Mouse (Mus musculus) forebrain, postnatal 0 days (tissue): ENCODE measurements around the gene Vps8. TPM values are rescaled to one million over a fixed set of nuclear protein-coding genes. Genes with fewer than 3 reads are reported as not detected.

Experiments
- ATAC-seq: fragments of 200-750 bp; cut with Nextera tagmentation; 2 replicates; pipeline ENCODE4 v1.8.0; 2017; ENCODE audit warnings: mild to moderate bottlenecking, moderate library complexity
- DNase-seq: peaks from one replicate; pipeline ENCODE4 v3.0.0-alpha.2; 2015
- H3K27ac ChIP-seq: fragments of 300-500 bp; sonication (generic); 2 replicates; pipeline ENCODE4 v1.5.1; 2014; ENCODE audit warnings: low read depth, mild to moderate bottlenecking, antibody characterized with exemption, low read length, moderate library complexity, mixed read lengths
- H3K27me3 ChIP-seq: fragments of 300-500 bp; sonication (generic); 2 replicates; pipeline ENCODE4 v1.6.1; 2014; ENCODE audit warnings: mild to moderate bottlenecking, low read length, mixed read lengths; ENCODE audit not compliant: insufficient read depth
- H3K36me3 ChIP-seq: fragments of 300-500 bp; sonication (generic); 2 replicates; pipeline ENCODE4 v1.6.1; 2014; ENCODE audit warnings: mild to moderate bottlenecking, moderate library complexity; ENCODE audit not compliant: insufficient read depth
- H3K4me1 ChIP-seq: fragments of 300-500 bp; sonication (generic); 2 replicates; pipeline ENCODE4 v1.6.1; 2014; ENCODE audit warnings: antibody characterized with exemption; ENCODE audit not compliant: insufficient read depth
- H3K4me2 ChIP-seq: fragments of 300-500 bp; sonication (generic); 2 replicates; pipeline ENCODE4 v1.6.1; 2014; ENCODE audit warnings: low read depth, mild to moderate bottlenecking, moderate library complexity
- H3K4me3 ChIP-seq: fragments of 300-500 bp; sonication (generic); 2 replicates; pipeline ENCODE4 v1.5.1; 2014; ENCODE audit warnings: low read depth, low read length, mixed read lengths
- H3K9ac ChIP-seq: fragments of 300-500 bp; sonication (generic); 2 replicates; pipeline ENCODE4 v1.6.1; 2014; ENCODE audit warnings: mild to moderate bottlenecking
- H3K9me3 ChIP-seq: fragments of 300-500 bp; sonication (generic); 2 replicates; pipeline ENCODE4 v1.6.1; 2016; ENCODE audit warnings: low read length
- CTCF ChIP-seq: sonication (generic); IDR thresholded peaks from 2 replicates; pipeline ENCODE4 v1.5.1; 2016; ENCODE audit warnings: antibody characterized with exemption, control low read depth, low read depth
- WGBS: fragments of 180-500 bp; shearing (Covaris S2); extraction: QIAGEN DNeasy Blood & Tissue Kit; methylation state at CpG from one replicate; pipeline ENCODE4 v1.1.7; 2014; 5-methylcytosine and 5-hydroxymethylcytosine counted together
- polyA plus RNA-seq: library from polyadenylated mRNA; unstranded; fragments of >200 nt; fragmentation: Nextera tagmentation; extraction: Ambion mirVana; gene quantifications from 2 replicates; pipeline ENCODE4 v1.2.1, GENCODE M21; 2015
- total RNA-seq: library from RNA; depleted of rRNA; stranded (reverse); fragments of >200 nt; gene quantifications from 2 replicates; pipeline ENCODE4 v1.2.3, GENCODE M21; 2014

The Vps8 gene
- total and polyA plus RNA-seq, 2 experiments from 2014 or later = 24.2 to 35.9 TPM

- Histone ChIP-seq H3K9me3 (no peaks in the 10 kb centered on the region), H3K27me3 (no peaks in the 10 kb centered on the region), H3K9ac (no peak overlapping the region), H3K4me1 (no peaks in the 10 kb centered on the region), H3K27ac (no peak overlapping the region), H3K36me3 (peaks cover 37% of the 10 kb centered on the region), H3K4me2 (no peak overlapping the region), H3K4me3 (no peak overlapping the region)
- TF ChIP-seq CTCF = no peak
- DNase-seq = no peak
- ATAC-seq = no peak
Measured at GRCm38 (mm10) chr16:21441012-21441411, 18.1 kb downstream of the Vps8 start.

- no peak for TF ChIP-seq CTCF
- DNase-seq = no peak
- H3K9ac ChIP-seq = no peak overlapping the region
- no peak for ATAC-seq
- H3K4me3 ChIP-seq = no peak overlapping the region
- no peak overlapping the region for H3K27ac ChIP-seq
- no peaks in the 10 kb centered on the region for H3K27me3 ChIP-seq
- H3K36me3 ChIP-seq = peaks cover 23% of the 10 kb centered on the region
- no peak overlapping the region for H3K4me2 ChIP-seq
- WGBS = 52% methylated on average over 9 of the region's 9 CpGs
- H3K9me3 ChIP-seq = no peaks in the 10 kb centered on the region
- no peaks in the 10 kb centered on the region for H3K4me1 ChIP-seq
Measured at GRCm38 (mm10) chr16:21445026-21445625, 22.2 kb downstream of the Vps8 start.

- Histone ChIP-seq H3K4me1 (no peaks in the 10 kb centered on the region), H3K9me3 (no peaks in the 10 kb centered on the region), H3K4me3 (no peak overlapping the region), H3K4me2 (no peak overlapping the region), H3K27ac (no peak overlapping the region), H3K9ac (no peak overlapping the region), H3K36me3 (peaks cover 23% of the 10 kb centered on the region), H3K27me3 (no peaks in the 10 kb centered on the region)
- 91% methylated on average over 5 of the region's 5 CpGs for WGBS
- DNase-seq = no peak
- no peak for TF ChIP-seq CTCF
- ATAC-seq = no peak
Measured at GRCm38 (mm10) chr16:21447447-21447846, 24.5 kb downstream of the Vps8 start.

GRCm38 (mm10) chr16:21448464-21448863 is 25.5 kb downstream of the Vps8 start:
- no peaks in the 10 kb centered on the region for H3K27me3 ChIP-seq
- H3K9ac ChIP-seq = no peak overlapping the region
- H3K4me2 ChIP-seq = no peak overlapping the region
- no peak overlapping the region for H3K4me3 ChIP-seq
- no peaks in the 10 kb centered on the region for H3K9me3 ChIP-seq
- no peak for DNase-seq
- 87% methylated on average over 5 of the region's 5 CpGs for WGBS
- no peak; the same call in 1 of the 2 replicates for ATAC-seq
- peaks cover 17% of the 10 kb centered on the region for H3K36me3 ChIP-seq
- TF ChIP-seq CTCF = no peak
- no peaks in the 10 kb centered on the region for H3K4me1 ChIP-seq
- H3K27ac ChIP-seq = no peak overlapping the region

- Histone ChIP-seq H3K9ac (no peak overlapping the region), H3K27me3 (no peaks in the 10 kb centered on the region), H3K4me2 (no peak overlapping the region), H3K4me1 (no peaks in the 10 kb centered on the region), H3K9me3 (no peaks in the 10 kb centered on the region), H3K4me3 (no peak overlapping the region), H3K27ac (no peak overlapping the region), H3K36me3 (peaks cover 9% of the 10 kb centered on the region)
- no peak for DNase-seq
- WGBS = 80% methylated on average over 8 of the region's 8 CpGs
- no peak for TF ChIP-seq CTCF
- no peak for ATAC-seq
Measured at GRCm38 (mm10) chr16:21449890-21450289, 27.0 kb downstream of the Vps8 start.

- TF ChIP-seq CTCF = no peak
- Histone ChIP-seq H3K4me2 (no peak overlapping the region), H3K27ac (no peak overlapping the region), H3K36me3 (peaks cover 10% of the 10 kb centered on the region), H3K9ac (no peak overlapping the region), H3K9me3 (no peaks in the 10 kb centered on the region), H3K4me3 (no peak overlapping the region), H3K4me1 (no peaks in the 10 kb centered on the region), H3K27me3 (no peaks in the 10 kb centered on the region)
- 71% methylated on average over 6 of the region's 6 CpGs for WGBS
- ATAC-seq (no peak), DNase-seq (no peak)
Measured at GRCm38 (mm10) chr16:21452569-21452968, 29.7 kb downstream of the Vps8 start.

GRCm38 (mm10) chr16:21457639-21458369 is 34.9 kb downstream of the Vps8 start:
- ATAC-seq (peak; percentile 75), DNase-seq (peak; percentile 18)
- H3K27ac ChIP-seq = peak overlapping the region; percentile 45; the same call in 1 of the 2 replicates
- H3K9me3 ChIP-seq = no peaks in the 10 kb centered on the region
- H3K9ac ChIP-seq = no peak overlapping the region
- H3K4me3 ChIP-seq = no peak overlapping the region
- H3K27me3 ChIP-seq = no peaks in the 10 kb centered on the region
- H3K36me3 ChIP-seq = peaks cover 34% of the 10 kb centered on the region
- WGBS = 67% methylated on average over 14 of the region's 14 CpGs
- no peak overlapping the region for H3K4me2 ChIP-seq
- TF ChIP-seq CTCF = no peak
- no peaks in the 10 kb centered on the region for H3K4me1 ChIP-seq
